Mouse (Mus musculus) embryonic facial prominence, embryonic 13.5 days (tissue): ENCODE measurements around the gene Dcp1b. TPM values are rescaled to one million over a fixed set of nuclear protein-coding genes. Genes with fewer than 3 reads are reported as not detected.

Experiments used
- polyA plus RNA-seq: library from polyadenylated mRNA; unstranded; fragments of >200 nt; fragmentation: Nextera tagmentation; extraction: Ambion mirVana; gene quantifications from 2 replicates; pipeline ENCODE4 v1.2.1, GENCODE M21; 2015

The Dcp1b gene
- polyA plus RNA-seq, 1 experiment from 2014 or later, result 9.6 TPM

Other genes starting within 250 kb of the Dcp1b start
- 9.3 and 10.0 TPM in 2 replicates for gene Cacna1c, start 21.2 kb downstream of the Dcp1b start, polyA plus RNA-seq
- gene Cacna2d4, start 61.3 kb downstream of the Dcp1b start, polyA plus RNA-seq, result not detected in 2 replicates
- not detected in 2 replicates for gene Lrtm2, start 155.5 kb downstream of the Dcp1b start, polyA plus RNA-seq
- gene Adipor2, start 242.5 kb downstream of the Dcp1b start, polyA plus RNA-seq, result 32.4 and 35.6 TPM in 2 replicates